Mouse (Mus musculus): ENCODE data around the gene Tspan9. TPM values are rescaled to one million over a fixed set of nuclear protein-coding genes. Genes with fewer than 3 reads are reported as not detected.

The Tspan9 gene
- polyA plus RNA-seq, 1 experiment from 2014 or later: 68.2 TPM

DNA sequence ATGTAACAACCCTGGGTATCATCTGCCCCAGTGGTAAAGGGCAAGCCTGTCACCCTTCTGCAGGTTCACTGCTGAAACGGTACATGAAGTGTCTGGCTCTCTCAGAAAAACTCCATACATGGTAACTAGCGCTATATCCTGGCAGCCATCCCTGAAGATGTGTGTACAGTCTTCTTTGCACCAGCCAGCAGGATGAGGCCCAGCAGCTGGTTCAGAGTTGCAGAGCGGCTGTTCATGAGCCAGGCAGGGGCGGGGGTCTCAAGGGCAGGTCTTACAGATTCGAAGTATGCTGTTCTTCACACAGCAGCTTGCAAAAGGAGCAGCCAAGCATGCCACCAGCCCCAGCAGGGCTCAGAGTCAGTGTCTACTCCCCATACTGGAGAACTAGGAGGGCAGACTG lies 139.9 kb downstream of the Tspan9 start:
- no peak for DNase-seq (ENCODE audit: low spot score)
- Histone ChIP-seq H3K27me3 (ENCODE audit: control insufficient read depth, insufficient read depth, low read length) (no peaks in the 10 kb centered on the region), H3K4me3 (ENCODE audit: low read depth, low read length) (no peak overlapping the region), H3K4me1 (ENCODE audit: control insufficient read depth, insufficient read depth, low read length) (peaks cover 10% of the 10 kb centered on the region), H3K4me2 (ENCODE audit: low read depth, severe bottlenecking) (no peak overlapping the region), H3K9ac (ENCODE audit: low read length) (peak overlapping the region; percentile 12; the same call in 1 of the 2 replicates), H3K27ac (replicated peaks; ENCODE audit: low read depth, low read length) (no peak overlapping the region), H3K36me3 (ENCODE audit: control insufficient read depth, insufficient read depth, low read length) (no peaks in the 10 kb centered on the region), H3K9me3 (ENCODE audit: control insufficient read depth, low read length) (no peaks in the 10 kb centered on the region)
- ATAC-seq (ENCODE audit: insufficient number of reproducible peaks, low FRiP score, low TSS enrichment, low read depth): no peak
- WGBS: 73% methylated on average over 5 of the region's 5 CpGs

DNA sequence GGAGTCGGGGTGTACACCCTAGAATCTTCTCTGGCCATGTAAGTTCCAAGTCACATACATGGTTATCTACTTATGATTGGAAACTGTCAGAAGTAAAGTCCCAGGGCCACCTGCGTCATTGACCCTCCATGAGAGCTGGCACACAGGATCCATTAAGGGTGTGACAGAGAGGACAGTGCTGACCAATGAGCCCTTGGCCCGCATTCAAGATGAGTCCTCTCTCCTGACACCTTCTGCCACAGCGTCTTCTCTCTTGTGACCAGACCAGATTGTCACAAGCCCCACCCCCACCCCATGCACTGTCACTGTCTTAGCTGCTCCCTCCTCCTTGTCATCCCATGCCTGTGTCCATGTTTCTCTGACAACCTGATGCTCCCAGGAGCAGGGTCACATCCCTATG lies 140.7 kb downstream of the Tspan9 start:
- Histone ChIP-seq H3K4me1 (ENCODE audit: control insufficient read depth, insufficient read depth, low read length) (peaks cover 9% of the 10 kb centered on the region; the same call in 1 of the 2 replicates), H3K27ac (replicated peaks; ENCODE audit: low read depth, low read length) (no peak overlapping the region), H3K9ac (ENCODE audit: low read length) (no peak overlapping the region), H3K4me2 (ENCODE audit: low read depth, severe bottlenecking) (no peak overlapping the region), H3K4me3 (ENCODE audit: low read depth, low read length) (no peak overlapping the region), H3K9me3 (ENCODE audit: control insufficient read depth, low read length) (no peaks in the 10 kb centered on the region), H3K36me3 (ENCODE audit: control insufficient read depth, insufficient read depth, low read length) (no peaks in the 10 kb centered on the region), H3K27me3 (ENCODE audit: control insufficient read depth, insufficient read depth, low read length) (no peaks in the 10 kb centered on the region)
- no peak for DNase-seq (ENCODE audit: low spot score)
- no peak for ATAC-seq (ENCODE audit: insufficient number of reproducible peaks, low FRiP score, low TSS enrichment, low read depth)
- WGBS: 68% methylated on average over 4 of the region's 4 CpGs

DNA sequence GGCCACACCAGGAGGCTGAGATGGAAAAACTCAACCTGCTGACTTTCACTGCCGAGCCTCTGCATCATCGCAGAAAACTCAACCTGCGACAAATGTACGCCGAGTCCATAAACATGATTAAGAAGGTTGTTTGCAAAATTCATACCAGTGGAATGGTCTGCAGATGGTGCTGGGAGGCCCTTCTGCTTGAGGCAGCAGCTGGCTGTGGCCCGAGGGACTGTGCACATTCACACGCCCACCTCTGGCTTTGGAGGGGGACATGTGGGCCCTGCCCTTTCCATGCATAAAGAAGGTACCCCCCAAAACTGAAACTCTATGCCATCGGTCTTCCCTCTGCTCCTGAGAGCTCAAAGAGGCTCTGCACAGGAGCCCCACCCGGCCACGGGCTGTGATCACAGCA lies 141.3 kb downstream of the Tspan9 start:
- Histone ChIP-seq H3K9ac (ENCODE audit: low read length) (peak overlapping the region; percentile 34), H3K27me3 (ENCODE audit: control insufficient read depth, insufficient read depth, low read length) (no peaks in the 10 kb centered on the region), H3K27ac (replicated peaks; ENCODE audit: low read depth, low read length) (no peak overlapping the region), H3K36me3 (ENCODE audit: control insufficient read depth, insufficient read depth, low read length) (no peaks in the 10 kb centered on the region), H3K4me2 (ENCODE audit: low read depth, severe bottlenecking) (no peak overlapping the region), H3K4me3 (ENCODE audit: low read depth, low read length) (no peak overlapping the region), H3K4me1 (ENCODE audit: control insufficient read depth, insufficient read depth, low read length) (peaks cover 9% of the 10 kb centered on the region; the same call in 1 of the 2 replicates), H3K9me3 (ENCODE audit: control insufficient read depth, low read length) (no peaks in the 10 kb centered on the region)
- 71% methylated on average over 10 of the region's 10 CpGs for WGBS
- no peak for DNase-seq (ENCODE audit: low spot score)
- ATAC-seq (ENCODE audit: insufficient number of reproducible peaks, low FRiP score, low TSS enrichment, low read depth): no peak

DNA sequence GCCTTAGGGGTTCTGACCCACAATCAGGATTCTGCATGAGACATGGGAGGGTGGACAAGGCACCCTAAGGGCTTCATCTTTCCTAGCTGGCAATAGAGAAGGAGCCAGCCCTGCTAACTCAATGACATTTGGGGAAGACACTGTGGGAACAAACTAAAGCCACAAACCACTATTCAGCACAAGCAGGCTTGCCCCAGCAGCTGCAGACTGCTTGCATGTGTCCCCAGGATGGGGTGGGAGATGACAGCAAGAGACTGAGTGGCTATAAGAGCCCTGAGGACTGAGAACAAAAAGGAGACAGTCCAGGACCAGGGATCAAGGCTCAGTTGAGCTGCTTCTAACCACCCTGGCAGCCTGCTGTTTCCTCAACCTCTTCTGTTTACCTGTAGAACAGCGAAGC lies 141.8 kb downstream of the Tspan9 start:
- no peak for ATAC-seq (ENCODE audit: insufficient number of reproducible peaks, low FRiP score, low TSS enrichment, low read depth)
- Histone ChIP-seq H3K9me3 (ENCODE audit: control insufficient read depth, low read length) (no peaks in the 10 kb centered on the region), H3K27me3 (ENCODE audit: control insufficient read depth, insufficient read depth, low read length) (no peaks in the 10 kb centered on the region), H3K9ac (ENCODE audit: low read length) (no peak overlapping the region), H3K4me1 (ENCODE audit: control insufficient read depth, insufficient read depth, low read length) (peaks cover 9% of the 10 kb centered on the region; the same call in 1 of the 2 replicates), H3K27ac (replicated peaks; ENCODE audit: low read depth, low read length) (no peak overlapping the region), H3K4me3 (ENCODE audit: low read depth, low read length) (no peak overlapping the region), H3K4me2 (ENCODE audit: low read depth, severe bottlenecking) (0 out of 2 replicates have a peak overlapping the region, but pooled peaks have one; percentile 7), H3K36me3 (ENCODE audit: control insufficient read depth, insufficient read depth, low read length) (no peaks in the 10 kb centered on the region)
- no peak for DNase-seq (ENCODE audit: low spot score)
- WGBS: 70% methylated on average over 1 of the region's 1 CpGs

DNA sequence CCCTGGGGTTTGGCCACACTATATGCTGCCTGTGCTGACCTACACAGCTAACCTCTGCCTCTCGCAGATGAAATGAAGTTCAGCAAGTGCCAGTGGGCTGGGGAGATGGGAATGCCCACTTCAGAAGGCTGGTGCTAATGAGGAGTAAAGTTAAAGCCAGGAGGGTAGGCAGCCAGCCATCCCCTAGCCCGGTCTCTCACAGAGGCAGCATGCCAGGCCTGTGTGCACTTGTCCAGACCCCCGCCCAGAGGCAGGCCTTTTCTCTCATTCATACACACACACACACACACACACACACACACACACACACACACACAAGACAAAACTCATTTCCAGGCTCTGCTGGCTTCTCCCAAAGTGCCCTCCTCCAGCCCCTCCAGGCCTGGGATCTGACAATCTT lies 142.6 kb downstream of the Tspan9 start:
- Histone ChIP-seq H3K27ac (replicated peaks; ENCODE audit: low read depth, low read length) (no peak overlapping the region), H3K27me3 (ENCODE audit: control insufficient read depth, insufficient read depth, low read length) (no peaks in the 10 kb centered on the region), H3K4me3 (ENCODE audit: low read depth, low read length) (no peak overlapping the region), H3K9me3 (ENCODE audit: control insufficient read depth, low read length) (no peaks in the 10 kb centered on the region), H3K4me2 (ENCODE audit: low read depth, severe bottlenecking) (no peak overlapping the region), H3K36me3 (ENCODE audit: control insufficient read depth, insufficient read depth, low read length) (no peaks in the 10 kb centered on the region), H3K4me1 (ENCODE audit: control insufficient read depth, insufficient read depth, low read length) (peaks cover 9% of the 10 kb centered on the region; the same call in 1 of the 2 replicates), H3K9ac (ENCODE audit: low read length) (no peak overlapping the region)
- ATAC-seq (ENCODE audit: insufficient number of reproducible peaks, low FRiP score, low TSS enrichment, low read depth) (no peak), DNase-seq (ENCODE audit: low spot score) (no peak)
- WGBS: 82% methylated on average over 3 of the region's 3 CpGs

DNA sequence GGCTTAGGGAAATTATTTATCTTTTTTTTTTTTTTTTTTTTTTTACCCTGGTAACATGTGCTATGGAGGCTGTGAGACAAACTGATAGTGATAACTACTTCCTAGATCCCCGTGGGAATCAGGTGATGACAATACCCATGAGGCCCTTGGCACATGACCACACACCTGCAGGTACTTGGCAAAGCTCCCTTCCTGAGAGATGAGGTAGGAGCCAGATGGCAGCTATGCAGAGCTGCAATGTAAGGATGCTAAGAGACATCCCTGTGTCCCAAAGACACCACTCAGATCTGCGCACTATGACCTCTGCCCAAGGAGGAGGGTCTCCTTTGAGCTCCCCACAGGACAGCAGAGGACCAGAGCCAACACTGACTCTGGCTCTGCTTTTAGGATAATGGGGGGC lies 144.3 kb downstream of the Tspan9 start:
- no peak for ATAC-seq (ENCODE audit: insufficient number of reproducible peaks, low FRiP score, low TSS enrichment, low read depth)
- no peak for DNase-seq (ENCODE audit: low spot score)
- Histone ChIP-seq H3K27ac (replicated peaks; ENCODE audit: low read depth, low read length) (no peak overlapping the region), H3K4me2 (ENCODE audit: low read depth, severe bottlenecking) (no peak overlapping the region), H3K27me3 (ENCODE audit: control insufficient read depth, insufficient read depth, low read length) (no peaks in the 10 kb centered on the region), H3K36me3 (ENCODE audit: control insufficient read depth, insufficient read depth, low read length) (no peaks in the 10 kb centered on the region), H3K9ac (ENCODE audit: low read length) (no peak overlapping the region), H3K4me3 (ENCODE audit: low read depth, low read length) (no peak overlapping the region), H3K9me3 (ENCODE audit: control insufficient read depth, low read length) (no peaks in the 10 kb centered on the region), H3K4me1 (ENCODE audit: control insufficient read depth, insufficient read depth, low read length) (peaks cover 9% of the 10 kb centered on the region; the same call in 1 of the 2 replicates)
- WGBS: 91% methylated on average over 2 of the region's 2 CpGs

DNA sequence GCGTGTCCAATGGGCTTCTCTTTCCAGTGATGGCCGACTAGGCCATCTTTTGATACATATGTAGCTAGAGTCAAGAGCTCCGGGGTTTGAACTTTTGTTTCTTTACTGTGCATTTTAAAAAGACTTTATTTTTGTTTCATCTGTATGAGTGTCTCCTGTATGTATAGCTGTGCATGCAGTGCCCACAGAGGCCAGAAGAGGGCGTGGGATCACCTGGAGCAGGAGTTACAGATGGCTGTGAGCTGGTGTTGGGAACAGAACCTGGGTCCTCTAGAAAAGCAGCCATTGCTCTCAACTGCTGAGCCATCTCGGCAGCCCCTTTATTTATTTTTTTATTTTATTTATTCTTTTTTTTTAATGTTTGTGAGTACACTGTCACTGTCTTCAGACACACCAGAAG lies 146.5 kb downstream of the Tspan9 start:
- ATAC-seq (ENCODE audit: insufficient number of reproducible peaks, low FRiP score, low TSS enrichment, low read depth) (no peak), DNase-seq (ENCODE audit: low spot score) (no peak)
- no peak overlapping the region for H3K9ac ChIP-seq (ENCODE audit: low read length)
- no peaks in the 10 kb centered on the region for H3K27me3 ChIP-seq (ENCODE audit: control insufficient read depth, insufficient read depth, low read length)
- WGBS: 69% methylated on average over 4 of the region's 5 CpGs
- H3K27ac ChIP-seq (replicated peaks; ENCODE audit: low read depth, low read length): no peak overlapping the region
- H3K36me3 ChIP-seq (ENCODE audit: control insufficient read depth, insufficient read depth, low read length): peaks cover 4% of the 10 kb centered on the region
- H3K4me3 ChIP-seq (ENCODE audit: low read depth, low read length): no peak overlapping the region
- no peaks in the 10 kb centered on the region for H3K9me3 ChIP-seq (ENCODE audit: control insufficient read depth, low read length)
- H3K4me2 ChIP-seq (ENCODE audit: low read depth, severe bottlenecking): no peak overlapping the region
- peaks cover 4% of the 10 kb centered on the region for H3K4me1 ChIP-seq (ENCODE audit: control insufficient read depth, insufficient read depth, low read length)

DNA sequence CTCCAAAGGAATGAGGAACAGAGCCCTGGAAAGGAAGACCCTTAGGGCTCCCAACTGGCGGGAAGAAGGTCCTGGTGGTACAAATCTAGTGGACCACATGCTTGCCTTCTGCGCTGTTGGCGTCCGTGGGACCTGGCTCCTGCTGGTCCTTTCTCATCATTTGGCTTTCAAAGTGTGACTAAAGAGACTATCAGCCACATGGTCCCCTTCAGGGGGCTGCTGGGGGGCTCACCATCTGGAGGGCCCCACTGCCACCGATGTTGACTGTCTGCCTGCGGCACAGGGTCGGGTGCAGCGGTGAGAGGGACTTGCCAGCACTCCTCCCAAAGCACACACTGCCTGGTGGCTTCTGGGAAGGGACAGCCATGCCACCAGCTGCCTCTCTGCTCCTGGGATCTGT lies 150.4 kb downstream of the Tspan9 start:
- WGBS: 85% methylated on average over 8 of the region's 8 CpGs
- H3K4me3 ChIP-seq (ENCODE audit: low read depth, low read length): no peak overlapping the region
- no peak for DNase-seq (ENCODE audit: low spot score)
- H3K9ac ChIP-seq (ENCODE audit: low read length): no peak overlapping the region
- no peak overlapping the region for H3K27ac ChIP-seq (replicated peaks; ENCODE audit: low read depth, low read length)
- peaks cover 2% of the 10 kb centered on the region; the same call in 1 of the 2 replicates for H3K4me1 ChIP-seq (ENCODE audit: control insufficient read depth, insufficient read depth, low read length)
- no peaks in the 10 kb centered on the region for H3K27me3 ChIP-seq (ENCODE audit: control insufficient read depth, insufficient read depth, low read length)
- H3K9me3 ChIP-seq (ENCODE audit: control insufficient read depth, low read length): no peaks in the 10 kb centered on the region
- H3K36me3 ChIP-seq (ENCODE audit: control insufficient read depth, insufficient read depth, low read length): peaks cover 4% of the 10 kb centered on the region
- no peak overlapping the region for H3K4me2 ChIP-seq (ENCODE audit: low read depth, severe bottlenecking)
- ATAC-seq (ENCODE audit: insufficient number of reproducible peaks, low FRiP score, low TSS enrichment, low read depth): no peak

DNA sequence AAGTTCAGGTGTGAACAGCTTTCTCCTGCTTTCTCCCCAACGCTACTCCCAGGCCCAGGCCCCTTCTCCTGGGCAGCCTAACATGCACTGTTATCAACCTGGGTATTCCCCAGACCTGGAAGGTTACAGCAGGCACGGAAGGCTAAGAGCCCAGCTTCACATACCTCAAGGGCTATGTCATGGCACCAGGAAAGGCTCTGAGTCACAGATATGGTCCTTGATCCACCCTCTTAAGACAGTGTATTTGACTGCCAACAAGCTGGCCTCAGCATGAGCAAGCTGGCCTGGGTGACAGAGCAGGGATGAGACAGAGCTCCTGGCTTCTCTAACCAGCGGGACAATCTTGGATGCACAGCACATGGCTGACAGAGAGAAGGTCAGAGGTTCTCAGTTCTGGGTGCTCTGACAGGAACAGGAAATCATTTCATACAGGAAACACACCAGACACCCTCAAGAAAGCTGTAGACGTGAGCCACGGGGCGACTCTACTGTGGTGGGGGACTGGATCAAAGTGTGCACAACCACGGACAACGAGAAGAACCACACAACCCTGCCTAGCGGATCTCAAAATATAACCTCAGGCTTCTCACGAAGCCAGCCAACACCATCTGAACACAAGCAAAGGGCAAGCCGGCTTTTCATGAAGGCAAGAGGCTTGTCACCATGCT lies 151.8 kb downstream of the Tspan9 start:
- 80% methylated on average over 11 of the region's 11 CpGs for WGBS
- H3K4me1 ChIP-seq (ENCODE audit: control insufficient read depth, insufficient read depth, low read length): peaks cover 2% of the 10 kb centered on the region; the same call in 1 of the 2 replicates
- no peaks in the 10 kb centered on the region for H3K27me3 ChIP-seq (ENCODE audit: control insufficient read depth, insufficient read depth, low read length)
- no peaks in the 10 kb centered on the region for H3K9me3 ChIP-seq (ENCODE audit: control insufficient read depth, low read length)
- no peak overlapping the region for H3K27ac ChIP-seq (replicated peaks; ENCODE audit: low read depth, low read length)
- ATAC-seq (ENCODE audit: insufficient number of reproducible peaks, low FRiP score, low TSS enrichment, low read depth): no peak
- no peak overlapping the region for H3K9ac ChIP-seq (ENCODE audit: low read length)
- H3K4me3 ChIP-seq (ENCODE audit: low read depth, low read length): no peak overlapping the region
- no peak for DNase-seq (ENCODE audit: low spot score)
- H3K4me2 ChIP-seq (ENCODE audit: low read depth, severe bottlenecking): no peak overlapping the region
- H3K36me3 ChIP-seq (ENCODE audit: control insufficient read depth, insufficient read depth, low read length): peaks cover 4% of the 10 kb centered on the region

Data from limb, embryonic 11.5 days (tissue).